Mouse (Mus musculus) limb, embryonic 10.5 days (tissue): ENCODE data around the gene Rprml. TPM values are rescaled to one million over a fixed set of nuclear protein-coding genes. Genes with fewer than 3 reads are reported as not detected.
"Not testable (repeated sequence)": the region's sequence is repeated elsewhere in the genome, so short reads cannot be mapped to it uniquely, and the experiment has no call there.

Experiments used
- DNase-seq: peaks from one replicate; pipeline ENCODE4 v3.0.0-alpha.2; 2017; ENCODE audit warnings: low spot score
- H3K27ac ChIP-seq: fragments of 300-500 bp; sonication (generic); 2 replicates; pipeline ENCODE4 v1.5.1; 2016; ENCODE audit warnings: mild to moderate bottlenecking
- H3K27me3 ChIP-seq: fragments of 300-500 bp; sonication (generic); 2 replicates; pipeline ENCODE4 v1.6.1; 2016; ENCODE audit warnings: low read depth, mild to moderate bottlenecking; ENCODE audit not compliant: poor library complexity, severe bottlenecking
- H3K36me3 ChIP-seq: fragments of 300-500 bp; sonication (generic); 2 replicates; pipeline ENCODE4 v1.6.1; 2016; ENCODE audit warnings: mild to moderate bottlenecking, moderate library complexity
- H3K4me1 ChIP-seq: fragments of 300-500 bp; sonication (generic); 2 replicates; pipeline ENCODE4 v1.6.1; 2016
- H3K4me3 ChIP-seq: fragments of 300-500 bp; sonication (generic); 2 replicates; pipeline ENCODE4 v1.5.1; 2016; ENCODE audit warnings: mild to moderate bottlenecking, moderate library complexity
- H3K9me3 ChIP-seq: fragments of 300-500 bp; sonication (generic); replicated peaks from 2 replicates; pipeline ENCODE4 v1.6.1; 2016; ENCODE audit warnings: mild to moderate bottlenecking
- WGBS: fragments of 180-500 bp; shearing (Covaris S2); methylation state at CpG from one replicate; pipeline ENCODE4 v1.1.7; 2016; 5-methylcytosine and 5-hydroxymethylcytosine counted together
- polyA plus RNA-seq: library from polyadenylated mRNA; unstranded; fragments of >200 nt; fragmentation: Nextera tagmentation; extraction: Ambion mirVana; gene quantifications from 2 replicates; pipeline ENCODE4 v1.2.1, GENCODE M21; 2016

The Rprml gene
- polyA plus RNA-seq, 1 experiment from 2014 or later, result 0.48 TPM

- DNase-seq, result no peak
- Histone ChIP-seq H3K4me1 (peaks cover 25% of the 10 kb centered on the region), H3K27me3 (peaks cover 4% of the 10 kb centered on the region; the same call in 1 of the 2 replicates), H3K4me3 (no peak overlapping the region), H3K9me3 (no peaks in the 10 kb centered on the region), H3K36me3 (no peaks in the 10 kb centered on the region), H3K27ac (no peak overlapping the region)
- WGBS, result 60% methylated on average over 13 of the region's 13 CpGs
Observed at GRCm38 (mm10) chr11:103666907-103667426, 17.6 kb downstream of the Rprml start.

DNA sequence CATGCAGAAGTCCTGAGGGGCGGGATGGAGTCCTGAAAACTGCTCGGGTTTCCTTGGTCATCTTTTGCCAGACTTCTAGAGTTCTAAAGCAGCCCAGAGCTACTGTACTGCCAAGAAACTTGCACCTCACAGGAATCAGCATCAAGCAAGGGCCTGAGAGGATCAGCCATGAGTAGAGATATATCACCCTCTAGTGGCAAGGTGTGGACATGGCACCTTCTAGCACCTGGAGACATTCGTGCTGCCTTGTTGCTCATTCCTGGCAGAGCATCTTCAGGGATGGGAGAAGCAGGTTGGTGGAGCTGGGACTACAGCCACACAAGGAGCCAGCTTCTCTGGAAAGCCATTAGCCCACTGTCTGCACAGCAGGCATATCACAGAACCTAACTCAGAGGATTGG is 26.2 kb downstream of the Rprml start:
- 37% methylated on average over 3 of the region's 3 CpGs for WGBS
- Histone ChIP-seq H3K4me3 (no peak overlapping the region), H3K4me1 (no peaks in the 10 kb centered on the region), H3K27me3 (no peaks in the 10 kb centered on the region), H3K9me3 (no peaks in the 10 kb centered on the region), H3K27ac (no peak overlapping the region), H3K36me3 (peaks cover 56% of the 10 kb centered on the region)
- peak; percentile 66 for DNase-seq

- 44% methylated on average over 2 of the region's 2 CpGs for WGBS
- not testable (repeated sequence) for H3K4me1 ChIP-seq, H3K27ac ChIP-seq, H3K4me3 ChIP-seq, DNase-seq, H3K9me3 ChIP-seq, H3K27me3 ChIP-seq
- peaks cover 71% of the 10 kb centered on the region for H3K36me3 ChIP-seq
Observed at GRCm38 (mm10) chr11:103677042-103677441, 27.7 kb downstream of the Rprml start.

DNA sequence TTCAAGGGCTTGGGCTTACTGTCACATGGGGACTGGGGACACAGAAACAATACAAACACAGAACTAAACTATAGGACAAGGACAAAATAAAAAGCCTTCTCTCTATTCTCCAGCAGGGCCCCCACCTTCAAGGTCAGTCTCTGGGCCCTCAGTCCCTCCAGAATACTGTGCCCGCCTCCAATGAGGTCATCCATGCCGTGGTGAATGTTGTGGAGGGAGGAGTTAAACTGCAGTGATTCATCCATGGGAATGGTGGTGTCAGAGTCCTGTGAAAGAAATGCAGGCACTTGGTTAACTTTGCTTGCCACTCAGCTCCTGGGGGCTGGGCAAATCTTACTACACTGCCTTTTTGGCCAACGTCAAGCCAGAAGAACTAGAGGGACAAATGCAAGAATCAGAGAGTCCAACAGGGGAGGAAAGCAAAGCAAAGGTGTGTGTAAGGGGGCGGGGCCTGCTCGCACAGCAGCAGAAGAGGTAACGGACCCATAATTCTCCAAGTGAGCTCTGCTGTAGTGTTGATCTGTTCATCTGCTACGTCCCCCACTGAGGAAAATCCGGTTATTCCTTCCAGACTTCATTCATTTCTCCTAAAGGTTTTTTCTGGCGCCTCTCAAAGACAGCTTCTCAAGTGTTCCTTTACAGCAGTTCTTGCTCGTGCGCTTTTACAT is 34.4 kb downstream of the Rprml start:
- no peak for DNase-seq
- H3K4me3 ChIP-seq, result no peak overlapping the region
- no peak overlapping the region for H3K27ac ChIP-seq
- peaks cover 98% of the 10 kb centered on the region for H3K36me3 ChIP-seq
- no peaks in the 10 kb centered on the region for H3K9me3 ChIP-seq
- no peaks in the 10 kb centered on the region for H3K27me3 ChIP-seq
- H3K4me1 ChIP-seq, result peaks cover 4% of the 10 kb centered on the region; the same call in 1 of the 2 replicates
- WGBS, result 91% methylated on average over 11 of the region's 11 CpGs

- peaks cover 87% of the 10 kb centered on the region for H3K36me3 ChIP-seq
Observed at GRCm38 (mm10) chr11:103685261-103685736, 35.9 kb downstream of the Rprml start.

GRCm38 (mm10) chr11:103686706-103687105 is 37.3 kb downstream of the Rprml start:
- Histone ChIP-seq H3K4me1 (peaks cover 17% of the 10 kb centered on the region), H3K4me3 (no peak overlapping the region), H3K9me3 (no peaks in the 10 kb centered on the region), H3K27me3 (no peaks in the 10 kb centered on the region), H3K27ac (no peak overlapping the region), H3K36me3 (peaks cover 73% of the 10 kb centered on the region)
- DNase-seq, result no peak
- 88% methylated on average over 6 of the region's 6 CpGs for WGBS

More at GRCm38 (mm10) chr11:103685261-103685736, 35.9 kb downstream of the Rprml start:
- Histone ChIP-seq H3K4me3 (no peak overlapping the region), H3K27ac (no peak overlapping the region), H3K4me1 (peaks cover 17% of the 10 kb centered on the region), H3K27me3 (no peaks in the 10 kb centered on the region), H3K9me3 (no peaks in the 10 kb centered on the region)
- DNase-seq, result no peak
- WGBS, result 91% methylated on average over 7 of the region's 7 CpGs

DNA sequence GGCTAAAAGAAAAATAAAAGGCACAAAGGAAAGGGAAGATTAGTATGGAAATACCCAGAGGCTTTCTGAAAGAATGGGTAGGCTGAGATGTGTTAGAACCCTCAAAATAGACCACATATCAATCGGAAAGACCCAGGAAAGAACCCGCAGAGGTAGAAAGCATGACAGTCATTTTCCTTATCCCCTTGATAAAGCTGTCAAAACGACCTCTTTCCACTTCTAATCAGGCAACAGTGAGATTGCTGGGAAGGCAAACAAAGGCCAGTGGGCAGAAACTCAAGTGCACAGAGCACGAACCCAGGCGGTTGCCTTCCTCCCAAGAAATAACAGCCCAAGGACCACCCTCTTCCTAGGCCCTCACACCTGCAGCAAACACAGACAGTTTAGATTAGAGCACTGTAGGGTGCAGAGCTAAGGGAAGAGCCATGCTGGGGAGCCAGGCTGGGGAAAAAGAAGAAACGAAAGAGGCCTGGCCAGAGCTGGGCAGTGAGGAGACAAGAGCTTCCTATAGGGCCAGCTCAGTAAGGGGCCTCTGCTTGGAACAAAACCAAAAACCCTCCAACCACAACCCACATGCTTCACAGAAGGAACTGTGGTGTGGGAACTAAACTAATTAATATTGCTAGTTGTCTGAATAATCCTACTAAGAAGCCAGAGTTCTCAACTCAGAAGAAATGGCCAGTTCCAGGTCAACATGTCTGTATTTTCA is 39.1 kb downstream of the Rprml start:
- H3K9me3 ChIP-seq, result no peaks in the 10 kb centered on the region
- H3K36me3 ChIP-seq, result peaks cover 56% of the 10 kb centered on the region
- H3K27me3 ChIP-seq, result no peaks in the 10 kb centered on the region
- no peak overlapping the region for H3K4me3 ChIP-seq
- peaks cover 17% of the 10 kb centered on the region for H3K4me1 ChIP-seq
- no peak for DNase-seq
- H3K27ac ChIP-seq, result no peak overlapping the region
- 86% methylated on average over 6 of the region's 6 CpGs for WGBS

- no peak for DNase-seq
- H3K36me3 ChIP-seq, result peaks cover 52% of the 10 kb centered on the region
- peaks cover 17% of the 10 kb centered on the region for H3K4me1 ChIP-seq
Observed at GRCm38 (mm10) chr11:103688980-103689378, 39.6 kb downstream of the Rprml start.

GRCm38 (mm10) chr11:103691036-103691435 is 41.7 kb downstream of the Rprml start:
- H3K4me3 ChIP-seq, result no peak overlapping the region
- H3K36me3 ChIP-seq, result peaks cover 35% of the 10 kb centered on the region
- WGBS, result 93% methylated on average over 1 of the region's 1 CpGs
- DNase-seq, result no peak
- no peaks in the 10 kb centered on the region for H3K27me3 ChIP-seq
- H3K4me1 ChIP-seq, result peaks cover 17% of the 10 kb centered on the region
- no peak overlapping the region for H3K27ac ChIP-seq
- H3K9me3 ChIP-seq, result no peaks in the 10 kb centered on the region

More at GRCm38 (mm10) chr11:103688980-103689378, 39.6 kb downstream of the Rprml start:
- 24% methylated on average over 3 of the region's 3 CpGs for WGBS
- Histone ChIP-seq H3K27ac (no peak overlapping the region), H3K27me3 (no peaks in the 10 kb centered on the region), H3K4me3 (no peak overlapping the region), H3K9me3 (no peaks in the 10 kb centered on the region)

- WGBS, result 86% methylated on average over 1 of the region's 1 CpGs
- Histone ChIP-seq H3K4me3 (no peak overlapping the region), H3K4me1 (peaks cover 18% of the 10 kb centered on the region), H3K27ac (no peak overlapping the region), H3K36me3 (peaks cover 13% of the 10 kb centered on the region), H3K27me3 (no peaks in the 10 kb centered on the region), H3K9me3 (no peaks in the 10 kb centered on the region)
- DNase-seq, result no peak
Observed at GRCm38 (mm10) chr11:103693241-103693640, 43.9 kb downstream of the Rprml start.

GRCm38 (mm10) chr11:103696851-103697564 is 47.6 kb downstream of the Rprml start:
- Histone ChIP-seq H3K9me3 (no peaks in the 10 kb centered on the region), H3K27me3 (no peaks in the 10 kb centered on the region), H3K36me3 (peaks cover 5% of the 10 kb centered on the region; the same call in 1 of the 2 replicates), H3K27ac (peak overlapping the region; percentile 99), H3K4me3 (peak overlapping the region; percentile 91), H3K4me1 (peaks cover 5% of the 10 kb centered on the region; the same call in 1 of the 2 replicates)
- WGBS, result 3% methylated on average over 18 of the region's 18 CpGs
- DNase-seq, result no peak

GRCm38 (mm10) chr11:103697565-103698176 is 48.3 kb downstream of the Rprml start, which contains the start of gene Gosr2:
Gosr2 (minus strand) TSS chr11:103697898.
- WGBS, result under 1% methylated on average over 57 of the region's 57 CpGs
- Histone ChIP-seq H3K4me1 (peaks cover 5% of the 10 kb centered on the region; the same call in 1 of the 2 replicates), H3K27ac (peak within 1 kb of the TSS; percentile 99), H3K27me3 (no peaks in the 10 kb centered on the region), H3K9me3 (no peaks in the 10 kb centered on the region), H3K36me3 (peaks cover 5% of the 10 kb centered on the region; the same call in 1 of the 2 replicates), H3K4me3 (peak within 1 kb of the TSS; percentile 91)
- DNase-seq, result peak; percentile 96
